Mouse (Mus musculus) frontal cortex, postnatal 10 days (tissue): Measurements from ENCODE around the gene Txn2.
"Not testable (repeated sequence)": the region's sequence is repeated elsewhere in the genome, so short reads cannot be mapped to it uniquely, and the experiment has no call there.

Experiments used
- DNase-seq, 2 experiments: peaks; one replicate each; pipeline ENCODE4 v3.0.0; 2022; ENCODE audit warnings: low spot score in 2 of 2, mixed read lengths in 1 of 2

The Txn2 gene

DNA sequence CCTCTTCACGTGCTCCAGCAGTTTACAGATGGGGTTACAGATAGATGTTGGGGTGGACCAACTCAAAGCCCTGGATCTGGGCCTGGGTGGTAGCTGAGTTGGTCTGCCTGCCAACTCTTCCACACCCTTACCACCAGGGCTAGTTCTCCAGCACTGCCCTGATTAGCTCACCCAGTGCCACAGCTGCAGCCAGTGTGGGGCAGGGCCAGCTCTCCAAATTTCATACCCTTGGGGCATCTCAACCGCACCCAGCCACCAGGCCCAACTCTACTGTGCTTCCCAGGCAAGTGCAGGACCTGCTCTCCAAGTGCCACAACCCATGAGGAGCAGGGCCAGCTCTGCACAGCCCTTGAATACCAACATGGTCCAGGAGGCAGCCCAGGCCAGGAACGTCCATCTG is 49.0 kb downstream of the Txn2 start:
- DNase-seq, result no peak

DNA sequence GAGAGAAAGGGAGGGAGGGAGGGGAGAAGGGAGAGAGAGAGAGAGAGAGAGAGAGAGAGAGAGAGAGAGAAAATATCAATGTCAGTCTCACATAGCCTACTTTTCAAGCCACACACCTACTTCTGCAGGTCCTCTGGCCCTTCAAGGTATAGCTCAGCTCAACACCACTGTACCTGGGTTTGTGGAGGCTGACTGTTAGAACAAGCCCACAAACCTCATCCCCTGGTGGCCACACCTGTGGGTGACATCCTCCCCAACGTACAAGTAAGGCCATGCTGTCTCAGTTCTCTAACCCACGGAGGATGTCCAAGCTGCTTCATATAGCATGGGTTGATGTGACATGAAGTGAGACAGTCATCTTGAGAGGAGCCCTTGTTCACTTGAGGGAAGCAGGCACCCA is 51.6 kb downstream of the Txn2 start:
- DNase-seq, result no peak

DNA sequence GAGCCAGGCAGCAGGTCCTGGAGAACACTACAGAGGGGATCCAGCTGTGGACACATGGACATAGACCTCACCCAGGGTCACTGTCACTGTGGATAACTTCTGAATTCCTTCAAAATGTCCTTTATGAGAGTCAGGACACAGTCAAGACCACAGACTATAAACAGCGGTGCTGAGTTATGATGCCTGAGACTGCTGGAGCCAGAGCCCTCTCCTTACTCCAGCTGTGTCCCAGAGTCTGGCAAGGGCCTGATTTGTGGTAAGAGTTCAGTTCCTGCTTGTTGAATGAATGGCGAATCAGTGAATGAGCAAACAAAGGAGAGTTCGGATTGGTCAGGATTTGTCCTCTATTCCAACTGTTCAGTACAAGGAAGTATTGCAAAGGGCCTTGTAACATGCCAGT is 52.1 kb downstream of the Txn2 start:
- no peak for DNase-seq

DNA sequence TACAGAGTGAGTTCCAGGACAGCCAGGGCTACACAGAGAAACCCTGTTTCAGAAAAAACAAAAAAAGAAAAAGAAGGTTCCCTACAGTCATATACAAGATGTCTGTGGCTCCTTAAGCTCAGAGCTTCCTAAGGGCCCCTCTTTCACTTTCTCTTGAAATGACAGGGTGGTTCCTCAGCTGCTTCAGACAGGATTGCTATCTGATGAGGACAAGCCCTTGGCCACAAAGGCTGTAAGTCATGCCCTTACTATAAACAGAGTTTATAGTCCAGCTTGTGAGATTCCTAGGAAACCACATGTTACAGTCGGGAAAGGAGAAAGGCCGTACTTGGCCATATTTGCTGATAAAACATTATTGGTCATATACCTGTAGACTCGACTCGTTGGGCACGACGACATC is 52.9 kb downstream of the Txn2 start:
- no peak for DNase-seq

DNA sequence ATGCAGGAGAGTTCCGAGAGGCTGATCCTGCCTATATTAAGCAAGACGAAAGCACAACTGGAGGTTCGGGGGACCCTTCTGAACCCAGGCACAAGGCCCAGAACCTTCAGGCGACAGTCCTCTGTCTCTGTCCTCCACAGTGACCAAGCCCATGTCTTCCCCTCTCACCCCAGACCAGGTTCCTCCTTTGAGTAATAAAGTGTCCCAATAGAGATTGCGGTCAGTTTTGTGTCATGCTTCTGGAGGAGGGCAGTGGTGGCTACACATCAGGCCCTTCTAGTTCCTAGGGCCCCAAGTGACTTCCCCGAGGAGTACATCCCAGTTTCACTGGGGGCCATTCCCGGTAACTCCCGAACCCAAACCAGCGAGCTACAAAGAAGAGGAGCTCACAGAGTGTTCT is 54.0 kb downstream of the Txn2 start:
- DNase-seq, result no peak

DNA sequence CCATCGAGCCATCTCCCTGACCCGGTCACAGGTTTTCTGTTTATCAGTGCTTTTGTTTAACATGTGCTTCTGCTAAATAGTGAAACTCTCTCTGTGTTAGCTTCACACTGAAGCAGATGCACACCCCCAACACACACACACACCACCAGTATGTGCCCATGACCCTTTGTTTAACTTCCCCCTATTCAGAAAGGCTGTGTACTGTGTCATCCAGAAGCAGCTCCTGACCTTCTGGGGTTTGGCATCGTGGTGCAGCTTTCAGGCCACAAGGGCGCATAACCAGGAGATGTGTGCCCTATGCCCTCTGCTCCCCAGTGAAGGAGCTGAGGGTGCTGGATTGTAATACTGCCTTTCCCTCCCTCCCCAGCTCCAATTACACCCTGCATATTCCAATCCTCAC is 54.5 kb downstream of the Txn2 start:
- DNase-seq, result no peak

DNA sequence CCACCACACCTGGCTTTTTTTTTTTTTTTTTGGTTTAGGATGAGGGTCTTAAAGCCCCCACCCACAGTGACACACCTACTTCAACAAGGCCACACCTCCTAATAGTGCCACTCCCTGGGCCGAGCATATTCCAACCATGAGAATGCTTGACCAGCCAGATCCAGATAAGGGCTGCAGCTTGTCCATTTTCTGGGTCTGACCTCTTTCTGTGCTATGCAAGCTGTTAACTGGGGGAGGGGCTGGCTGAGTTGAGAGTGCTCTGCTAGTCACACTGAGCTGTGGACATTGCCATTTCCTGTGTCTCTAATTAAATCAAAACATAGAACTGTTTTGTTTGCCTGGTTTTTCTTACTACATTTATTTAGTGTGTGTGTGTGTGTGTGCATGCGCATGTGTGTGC is 55.2 kb downstream of the Txn2 start:
- DNase-seq, result no peak

DNA sequence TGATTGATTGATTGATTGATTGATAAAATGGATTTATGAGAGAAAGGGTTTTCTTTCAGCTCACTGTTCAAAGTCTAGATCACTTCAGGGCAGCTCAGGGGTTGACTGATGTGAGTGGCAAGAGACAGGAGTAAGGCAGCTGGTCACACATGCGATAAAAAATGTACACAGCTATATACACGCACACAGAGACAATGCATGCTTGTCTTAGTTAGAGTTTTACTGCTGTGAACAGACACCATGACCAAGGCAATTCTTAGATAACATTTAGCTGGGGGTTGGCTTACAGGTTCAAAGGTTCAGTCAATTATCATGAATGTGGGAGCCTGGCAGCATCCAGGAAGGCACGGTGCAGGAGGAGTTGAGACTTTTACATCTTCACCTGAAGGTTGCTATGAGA is 55.8 kb downstream of the Txn2 start:
- DNase-seq, result no peak

DNA sequence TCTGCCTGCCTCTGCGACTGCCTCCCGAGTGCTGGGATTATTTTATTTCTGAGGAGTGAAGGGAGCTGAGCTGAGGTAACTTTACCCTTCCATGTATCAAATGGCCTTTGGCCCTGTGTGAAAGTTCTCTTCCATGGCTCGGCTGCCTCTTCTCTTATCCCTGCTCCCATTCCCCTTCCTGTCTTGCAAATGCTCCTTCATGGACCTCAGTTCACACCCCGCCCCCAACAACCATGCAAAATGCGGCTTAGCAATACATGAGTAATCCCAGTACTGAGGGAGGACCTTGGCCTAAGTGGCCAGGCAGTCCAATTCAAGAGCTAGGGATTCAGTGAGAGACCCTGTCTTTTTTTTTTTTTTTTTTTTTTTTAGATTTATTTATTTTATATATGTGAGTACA is 60.5 kb downstream of the Txn2 start:
- DNase-seq, result no peak

DNA sequence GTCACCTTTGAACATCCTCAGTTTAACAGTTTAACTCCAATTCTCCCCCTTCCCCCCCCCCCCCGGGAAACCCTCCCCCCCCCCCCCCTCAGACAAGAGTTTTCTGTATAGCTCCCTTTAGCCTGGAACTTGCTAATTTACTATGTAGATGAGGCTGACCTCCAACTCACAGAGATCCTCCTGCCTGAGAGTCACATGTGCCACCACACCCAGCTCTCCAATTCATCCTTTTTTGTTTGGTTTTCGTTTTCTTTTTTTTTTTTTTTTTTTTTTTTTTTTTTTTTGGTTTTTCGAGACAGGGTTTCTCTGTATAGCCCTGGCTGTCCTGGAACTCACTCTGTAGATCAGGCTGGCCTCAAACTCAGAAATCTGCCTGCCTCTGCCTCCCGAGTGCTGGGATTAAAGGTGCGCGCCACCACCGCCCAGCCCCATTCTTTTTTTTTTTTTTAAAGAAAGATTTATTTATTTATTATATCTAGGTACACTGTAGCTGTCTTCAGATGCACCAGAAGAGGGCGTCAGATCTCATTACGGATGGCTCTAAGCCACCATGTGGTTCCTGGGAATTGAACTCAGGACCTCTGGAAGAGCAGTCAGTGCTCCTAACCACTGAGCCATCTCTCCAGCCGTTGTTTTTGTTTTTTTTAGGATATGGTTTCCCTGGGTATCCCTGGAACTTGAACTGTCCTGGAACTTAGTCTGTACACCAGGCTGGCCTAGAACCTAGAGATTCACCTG is 61.4 kb downstream of the Txn2 start:
- DNase-seq, result not testable (repeated sequence)

DNA sequence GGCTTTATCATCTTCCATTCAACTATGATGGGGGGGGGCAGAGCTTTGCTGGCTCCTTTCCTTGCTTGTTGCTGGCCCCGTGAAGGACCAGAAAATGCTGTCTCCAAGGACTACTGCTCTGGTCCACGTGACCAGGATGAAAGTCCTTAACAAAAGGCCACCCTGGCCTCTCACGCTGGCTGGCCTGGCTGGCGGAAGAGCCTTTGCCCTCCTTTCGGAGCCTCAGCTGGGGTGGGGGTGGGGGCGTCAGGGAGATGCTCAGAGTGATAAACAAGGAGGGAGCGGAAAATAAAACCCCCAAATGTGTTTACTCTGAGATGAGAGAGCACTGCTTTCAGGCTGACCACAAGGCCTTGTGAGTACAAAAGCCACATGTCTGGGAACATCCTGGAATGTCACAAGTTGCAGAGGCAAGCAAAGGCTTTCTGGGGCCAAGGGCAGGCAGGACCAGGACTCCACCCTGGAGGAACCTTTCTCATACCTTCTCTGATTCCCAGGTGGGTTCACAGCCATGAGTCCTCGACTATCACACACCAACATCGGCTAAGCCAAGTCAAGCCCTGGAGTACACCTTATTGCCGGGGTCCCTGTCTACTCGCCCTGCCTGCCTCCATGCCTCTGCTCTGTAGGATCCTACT is 62.1 kb downstream of the Txn2 start:
- no peak for DNase-seq
